ENCODE assay signal across 9 mouse cellular contexts in the genomic region with DNA sequence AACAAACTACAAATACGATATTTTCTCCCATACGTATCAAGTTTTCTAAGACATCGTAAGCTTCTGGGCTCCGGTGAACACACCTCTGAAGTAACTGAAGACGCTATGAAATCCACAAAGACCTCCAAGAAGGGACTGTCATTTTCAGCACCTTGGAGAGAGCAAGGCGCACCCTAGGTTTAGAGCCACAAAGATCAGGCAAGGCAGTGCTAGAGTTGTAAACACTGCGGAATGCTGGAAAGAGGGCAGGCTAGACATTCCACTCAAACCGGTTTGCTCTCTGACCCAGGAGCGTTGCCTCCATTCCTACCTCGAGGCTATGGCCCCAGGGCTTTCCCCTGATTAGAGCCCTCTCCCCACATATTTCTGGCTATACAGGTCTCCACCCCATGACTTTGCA. TPM values are rescaled to one million over a fixed set of nuclear protein-coding genes. Genes with fewer than 3 reads are reported as not detected.
DNase-seq lines count a peak whose midpoint lies in the region; ATAC-seq and TF ChIP-seq lines count a peak whose summit lies in the region.
"Had no signal": no experiment of that assay in that cellular context is flagged by ENCODE, and none has a peak within 500 bp of the region (broad histone marks: within the 10 kb centered on the region; RNA-seq: fewer than 3 reads in every experiment).

No protein-coding gene starts in this region.

- no peak for TF ChIP-seq CTCF in intestine, postnatal 0 days (IDR thresholded peaks at IDR 0.05; ENCODE audit: low read depth)

- H3K27ac ChIP-seq in intestine, embryonic 15.5 days = no peak overlapping the region
- no peak overlapping the region for H3K27ac ChIP-seq in intestine, postnatal 0 days (ENCODE audit: low read depth, low read length)
- no peak overlapping the region for H3K27ac ChIP-seq in hindbrain, embryonic 12.5 days

- 0 out of 2 replicates have a peak, but pooled peaks have one; percentile 17 for ATAC-seq in intestine, embryonic 15.5 days
- ATAC-seq in intestine, postnatal 0 days = no peak
- peak; percentile 65 for ATAC-seq in megakaryocyte progenitor cell, adult 5-6 weeks (replicated peaks; ENCODE audit: poor library complexity)
- ATAC-seq in hindbrain, embryonic 12.5 days (ENCODE audit: low FRiP score) = no peak

- no peak overlapping the region for H3K4me2 ChIP-seq in intestine, embryonic 15.5 days (replicated peaks)
- no peak overlapping the region for H3K4me2 ChIP-seq in intestine, postnatal 0 days (replicated peaks; ENCODE audit: low read depth)
- H3K4me2 ChIP-seq in hindbrain, embryonic 12.5 days (replicated peaks) = no peak overlapping the region

- H3K4me3 ChIP-seq in intestine, embryonic 15.5 days (replicated peaks) = no peak overlapping the region
- H3K4me3 ChIP-seq in intestine, postnatal 0 days (ENCODE audit: low read depth, low read length) = no peak overlapping the region
- H3K4me3 ChIP-seq in hindbrain, embryonic 12.5 days = no peak overlapping the region
- H3K4me3 ChIP-seq: erythroblast, embryonic 14.5 days had no signal

- no peak overlapping the region for H3K9ac ChIP-seq in intestine, embryonic 15.5 days
- H3K9ac ChIP-seq in intestine, postnatal 0 days (ENCODE audit: low read depth, low read length) = no peak overlapping the region
- H3K9ac ChIP-seq in hindbrain, embryonic 12.5 days = no peak overlapping the region

- no peaks in the 10 kb centered on the region for H3K36me3 ChIP-seq in intestine, embryonic 15.5 days
- H3K36me3 ChIP-seq in intestine, postnatal 0 days (ENCODE audit: control insufficient read depth, insufficient read depth) = no peaks in the 10 kb centered on the region
- H3K36me3 ChIP-seq in hindbrain, embryonic 12.5 days = no peaks in the 10 kb centered on the region

- no peaks in the 10 kb centered on the region for H3K27me3 ChIP-seq in intestine, embryonic 15.5 days (replicated peaks)
- H3K27me3 ChIP-seq in intestine, postnatal 0 days (replicated peaks; ENCODE audit: control insufficient read depth, insufficient read depth, low read length) = no peaks in the 10 kb centered on the region
- H3K27me3 ChIP-seq in hindbrain, embryonic 12.5 days = no peaks in the 10 kb centered on the region

- H3K4me1 ChIP-seq in intestine, embryonic 15.5 days (replicated peaks) = no peaks in the 10 kb centered on the region
- H3K4me1 ChIP-seq in intestine, postnatal 0 days (replicated peaks; ENCODE audit: control insufficient read depth, insufficient read depth, low read length) = no peaks in the 10 kb centered on the region
- H3K4me1 ChIP-seq in hindbrain, embryonic 12.5 days = no peaks in the 10 kb centered on the region

- peak; percentile 37 for DNase-seq in Muller cell, postnatal 12 days (ENCODE audit: inconsistent ontology term)
- DNase-seq in embryo, embryonic 10.5 days (ENCODE audit: low spot score) = peak; percentile 85
- no peak for DNase-seq in gastrocnemius, adult 8-10 months (ENCODE audit: low spot score in 2 of 2)
- no peak for DNase-seq in left cerebral cortex, adult 11 months (ENCODE audit: low spot score)

- no peaks in the 10 kb centered on the region for H3K9me3 ChIP-seq in intestine, embryonic 15.5 days
- H3K9me3 ChIP-seq in intestine, postnatal 0 days (ENCODE audit: control insufficient read depth) = no peaks in the 10 kb centered on the region
- no peaks in the 10 kb centered on the region for H3K9me3 ChIP-seq in hindbrain, embryonic 12.5 days (replicated peaks)

- WGBS in intestine, embryonic 15.5 days = 28% methylated on average over 10 of the region's 10 CpGs
- 28% methylated on average over 10 of the region's 10 CpGs for WGBS in intestine, postnatal 0 days
- 37% methylated on average over 10 of the region's 10 CpGs for WGBS in hindbrain, embryonic 12.5 days

RNA-seq across cellular contexts. Expression of gene Fam78b, which starts 36.7 kb away (rescaled TPM):
- polyA plus RNA-seq in intestine, embryonic 15.5 days (2015; fragmentation: Nextera tagmentation; extraction: Ambion mirVana) = 1.2 and 1.5 TPM in 2 replicates
- polyA plus RNA-seq in intestine, postnatal 0 days (2015; fragmentation: Nextera tagmentation; extraction: Ambion mirVana) = 0.43 and 0.72 TPM in 2 replicates
- total RNA-seq in megakaryocyte progenitor cell, adult 5-6 weeks (2015) = 0.34 TPM in 1 of 2 replicates, not detected in the other
- total RNA-seq in megakaryocyte progenitor cell, adult 5-6 weeks (2017) = 0.17 and 0.41 TPM in 2 replicates
- total RNA-seq in gastrocnemius, adult 8-10 months (2022) = 1 to 10 TPM; 2.5 to 4.5 (median 2.7) TPM
- 11.6 and 13.8 TPM in 2 replicates for polyA plus RNA-seq in hindbrain, embryonic 12.5 days (2016; fragmentation: Nextera tagmentation; extraction: Ambion mirVana)
- polyA plus RNA-seq: erythroblast, embryonic 14.5 days had no signal

Comparison
In these comparisons a context has a peak if more than half of its experiments do, and no peak if none do; other contexts are left out.
1. ATAC-seq: peak in intestine, embryonic 15.5 days (single experiment) and megakaryocyte progenitor cell, adult 5-6 weeks (single experiment); none in intestine, postnatal 0 days (single experiment) and hindbrain, embryonic 12.5 days (single experiment).
2. DNase-seq: peak in Muller cell, postnatal 12 days (single experiment) and embryo, embryonic 10.5 days (single experiment); none in gastrocnemius, adult 8-10 months (0 of 2) and left cerebral cortex, adult 11 months (single experiment).